Mouse (Mus musculus): ENCODE results near the gene Rnase1. TPM values are rescaled to one million over a fixed set of nuclear protein-coding genes. Genes with fewer than 3 reads are reported as not detected.
A peak's percentile ranks its signal among the peaks of the same experiment; 100 is the strongest.

The Rnase1 gene
- total RNA-seq, 2 experiments from 2014 or later: 3.4 to 4.8 TPM

DNA sequence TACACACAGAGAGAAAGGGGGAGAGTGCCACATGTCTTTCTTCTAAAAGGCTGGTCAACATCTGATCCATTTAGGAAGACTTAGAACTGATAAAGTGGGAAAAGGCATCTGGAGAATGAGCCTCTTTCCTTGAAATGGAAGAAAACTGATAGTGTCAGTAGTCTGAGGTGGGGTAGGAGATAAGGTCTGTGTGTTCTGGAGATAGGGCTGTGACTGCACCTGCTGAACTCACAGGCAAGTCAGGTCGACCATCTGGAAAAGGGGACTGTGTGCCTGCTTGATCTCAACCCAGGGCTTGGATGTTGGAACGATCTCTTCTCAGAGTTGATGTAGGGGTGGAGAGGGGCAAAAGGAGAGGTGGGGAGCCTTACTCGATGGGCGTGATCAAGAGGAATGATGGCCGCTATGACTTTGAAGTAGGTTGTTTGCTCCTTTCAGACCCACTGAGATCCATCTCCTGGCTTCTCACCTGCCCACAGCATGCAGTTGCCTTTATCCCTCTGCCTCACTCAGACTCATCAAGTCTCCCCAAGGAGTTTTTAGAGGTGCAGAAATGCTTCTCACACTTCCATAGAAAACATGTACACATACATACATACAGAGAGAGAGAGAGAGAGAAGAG, 5.8 kb upstream of the Rnase1 start:
- TF ChIP-seq CTCF (conservative IDR thresholded peaks at IDR 0.05): no peak
- no peak overlapping the region for H3K4me3 ChIP-seq
- DNase-seq (ENCODE audit: low spot score in 2 of 2): no peak
- no peak overlapping the region for H3K27ac ChIP-seq

DNA sequence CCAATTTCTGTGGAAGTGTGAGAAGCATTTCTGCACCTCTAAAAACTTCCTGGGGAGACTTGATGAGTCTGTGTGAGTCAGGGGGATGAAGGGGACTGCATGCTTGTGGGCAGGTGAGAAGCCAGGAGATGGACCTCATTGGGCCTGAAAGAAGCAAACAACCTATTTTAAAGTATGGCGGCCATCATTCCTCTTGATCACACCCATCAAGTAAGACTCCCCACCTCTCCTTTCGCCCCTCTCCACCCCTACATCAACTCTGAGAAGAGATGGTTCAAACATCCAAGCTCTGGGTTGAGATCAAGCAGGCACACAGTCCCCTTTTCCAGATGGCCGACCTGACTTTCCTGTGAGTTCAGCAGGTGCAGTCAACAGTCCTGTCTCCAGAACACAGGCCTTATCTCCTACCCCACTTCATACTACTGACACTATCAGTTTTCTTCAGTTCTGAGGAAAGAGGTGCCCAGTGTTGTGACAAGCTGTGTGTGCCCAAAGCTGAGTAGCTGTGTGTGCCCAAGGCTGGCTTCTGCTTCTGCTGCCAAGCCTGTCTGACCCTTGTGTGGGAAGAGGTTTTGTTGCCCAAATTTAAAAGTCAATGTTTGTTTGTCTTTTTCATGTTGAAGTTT, 3.7 kb upstream of the Rnase1 start:
- H3K4me3 ChIP-seq: no peak overlapping the region
- no peak for DNase-seq (ENCODE audit: low spot score in 2 of 2)
- no peak for TF ChIP-seq CTCF (conservative IDR thresholded peaks at IDR 0.05)

DNA sequence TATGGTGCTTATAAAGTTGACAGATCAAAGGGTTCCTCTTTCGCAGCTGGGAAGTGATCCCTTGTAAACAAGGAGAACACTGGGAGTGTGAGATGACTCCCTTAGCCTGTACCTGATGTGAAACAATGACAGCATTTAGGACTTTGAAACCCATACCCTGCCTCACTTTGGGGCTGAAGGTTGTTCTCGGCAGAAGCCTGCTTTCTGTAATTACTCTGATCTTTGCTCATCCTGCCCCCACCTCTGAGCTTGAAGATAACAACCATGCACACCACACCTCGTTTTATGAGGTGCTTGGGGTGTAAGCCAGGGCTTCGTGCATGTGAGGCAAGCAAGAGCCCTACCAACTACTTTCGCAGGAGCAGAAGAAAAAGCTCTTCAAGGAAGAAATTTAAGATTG, 2.6 kb upstream of the Rnase1 start:
- no peak overlapping the region for H3K4me3 ChIP-seq
- no peak overlapping the region for H3K27ac ChIP-seq
- no peak for DNase-seq (ENCODE audit: low spot score in 2 of 2)
- TF ChIP-seq CTCF (conservative IDR thresholded peaks at IDR 0.05): no peak

More for the DNA sequence above, 3.7 kb upstream of the Rnase1 start:
- H3K27ac ChIP-seq: no peak overlapping the region

DNA sequence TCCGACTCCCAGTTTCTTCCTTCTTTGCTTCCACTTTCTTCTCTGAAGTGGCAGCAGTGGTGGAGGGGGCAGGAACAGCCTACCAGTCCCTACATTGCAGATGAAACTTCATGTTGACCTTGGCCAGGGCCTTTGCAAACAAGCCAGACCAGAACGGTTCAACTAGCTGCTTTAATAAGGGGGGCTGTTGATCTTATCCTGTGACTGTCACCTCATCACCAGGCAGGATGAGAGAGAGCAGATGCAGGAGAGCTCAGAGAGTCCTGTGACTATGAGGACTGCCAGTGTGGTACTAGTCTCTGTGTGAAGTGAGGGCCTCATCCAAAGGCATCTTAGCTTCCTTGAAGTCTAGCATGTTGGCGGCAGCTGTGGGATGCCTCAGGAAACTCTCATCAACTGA, 1.4 kb upstream of the Rnase1 start:
- TF ChIP-seq CTCF (conservative IDR thresholded peaks at IDR 0.05): no peak
- DNase-seq (ENCODE audit: low spot score in 2 of 2): no peak
- Histone ChIP-seq H3K27ac (no peak overlapping the region), H3K4me3 (no peak overlapping the region)

DNA sequence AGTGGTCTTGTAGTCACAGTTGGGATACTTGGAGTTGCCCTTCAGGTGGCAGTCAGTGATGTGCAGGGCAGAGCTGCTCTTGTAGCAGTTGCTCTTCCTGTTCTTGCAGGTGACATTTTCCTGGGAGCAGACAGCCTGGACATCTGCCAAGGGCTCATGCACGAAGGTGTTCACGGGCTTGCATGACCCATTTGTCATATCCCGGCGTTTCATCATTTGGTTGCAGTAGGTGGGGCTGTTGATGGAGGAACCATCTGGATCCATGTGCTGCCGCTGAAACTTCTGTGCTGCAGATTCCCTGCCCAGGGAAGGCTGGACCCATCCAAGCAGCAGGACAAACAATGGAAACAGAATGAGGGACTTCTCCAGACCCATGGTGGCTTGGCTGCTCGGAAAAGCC, 1.1 kb downstream of the Rnase1 start:
- H3K27ac ChIP-seq: no peak overlapping the region
- DNase-seq (ENCODE audit: low spot score in 2 of 2): no peak
- TF ChIP-seq CTCF (conservative IDR thresholded peaks at IDR 0.05): no peak

DNA sequence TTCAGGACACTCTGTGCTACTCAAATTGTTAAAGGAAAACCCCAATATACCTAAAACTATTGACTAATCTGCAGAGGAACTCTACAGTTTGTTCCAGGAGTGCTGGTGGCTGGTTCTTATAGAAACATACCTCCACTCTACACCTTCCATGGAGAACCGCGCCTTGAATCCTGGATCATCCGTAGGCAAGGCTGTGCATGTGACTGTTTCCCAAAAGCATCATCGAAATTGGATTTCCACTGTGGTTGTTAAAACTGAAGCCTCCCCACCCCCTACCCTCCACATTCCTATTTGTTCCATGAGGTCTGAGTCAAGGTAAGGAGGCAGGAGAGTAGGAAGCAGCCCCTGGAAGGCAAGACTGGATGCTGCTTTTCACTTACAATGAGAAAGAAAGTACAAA, 2.1 kb downstream of the Rnase1 start:
- TF ChIP-seq CTCF (conservative IDR thresholded peaks at IDR 0.05): no peak
- DNase-seq (ENCODE audit: low spot score in 2 of 2): no peak
- no peak overlapping the region for H3K4me3 ChIP-seq
- H3K27ac ChIP-seq: peak overlapping the region; percentile 73; the same call in 1 of the 2 replicates

More for the DNA sequence above, 1.1 kb downstream of the Rnase1 start:
- H3K4me3 ChIP-seq: no peak overlapping the region

DNA sequence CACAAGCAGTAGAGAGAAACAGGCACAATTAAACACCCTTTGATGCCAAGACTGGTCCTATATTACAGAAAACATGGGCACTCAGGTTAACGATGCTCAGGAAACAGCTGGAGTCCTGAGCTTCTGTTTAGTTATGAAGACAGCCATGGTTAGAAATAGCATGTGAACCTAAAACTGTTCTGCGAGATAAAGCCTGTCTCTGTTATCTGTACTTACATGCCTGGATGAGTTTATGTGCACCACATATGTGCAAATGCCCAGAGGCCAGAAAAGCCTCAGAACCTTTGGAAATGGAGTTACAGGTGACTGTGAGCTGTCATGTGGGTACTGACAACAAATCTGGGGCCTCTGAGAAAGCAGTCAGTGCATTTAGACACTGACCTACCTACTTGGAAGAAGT, 2.6 kb downstream of the Rnase1 start:
- peak overlapping the region; percentile 73 for H3K27ac ChIP-seq
- DNase-seq (ENCODE audit: low spot score in 2 of 2): no peak
- no peak for TF ChIP-seq CTCF (conservative IDR thresholded peaks at IDR 0.05)
- no peak overlapping the region for H3K4me3 ChIP-seq

DNA sequence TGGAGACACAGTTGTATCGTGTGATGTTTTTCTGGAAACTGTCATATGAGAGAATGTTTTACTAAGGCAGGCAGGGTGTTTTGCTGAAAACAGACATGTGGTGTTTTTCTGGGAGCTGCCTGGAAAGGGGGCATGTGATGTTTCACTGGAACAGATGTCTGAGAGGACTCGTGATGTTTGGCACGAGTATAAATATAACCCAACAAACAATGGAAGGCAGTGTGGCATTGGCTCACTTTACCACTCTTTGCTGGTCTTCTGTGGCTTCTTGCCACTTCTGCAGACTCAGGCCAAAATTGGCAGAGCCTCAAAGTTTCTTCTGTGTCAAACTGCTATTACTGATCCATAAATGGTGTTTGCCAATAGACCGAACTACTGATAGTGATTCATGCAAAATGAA, 3.3 kb downstream of the Rnase1 start:
- no peak for TF ChIP-seq CTCF (conservative IDR thresholded peaks at IDR 0.05)
- Histone ChIP-seq H3K27ac (peak overlapping the region; percentile 73), H3K4me3 (no peak overlapping the region)
- DNase-seq (ENCODE audit: low spot score in 2 of 2): peak; percentile 25 to 55

DNA sequence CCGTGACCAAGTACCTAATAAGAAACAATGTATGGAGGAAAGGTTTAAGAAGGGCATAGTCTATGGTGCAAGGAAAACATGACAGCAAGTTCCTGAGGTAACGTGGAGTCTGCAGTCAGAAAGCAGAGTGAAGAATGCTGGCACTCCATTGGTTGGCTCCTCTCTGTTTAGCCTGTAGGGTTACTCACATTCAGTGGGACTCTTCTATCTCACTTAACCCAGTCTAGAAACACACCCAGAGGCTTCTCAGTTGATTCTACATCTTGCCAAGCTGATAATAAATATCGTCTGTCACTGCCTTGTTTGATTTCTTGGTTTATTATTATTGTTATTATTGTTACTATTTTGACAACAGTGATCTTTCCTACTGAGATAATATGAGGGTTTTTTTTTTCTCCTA, 4.0 kb downstream of the Rnase1 start:
- Histone ChIP-seq H3K4me3 (no peak overlapping the region), H3K27ac (peak overlapping the region; percentile 73)
- no peak for TF ChIP-seq CTCF (conservative IDR thresholded peaks at IDR 0.05)
- DNase-seq (ENCODE audit: low spot score in 2 of 2): no peak

DNA sequence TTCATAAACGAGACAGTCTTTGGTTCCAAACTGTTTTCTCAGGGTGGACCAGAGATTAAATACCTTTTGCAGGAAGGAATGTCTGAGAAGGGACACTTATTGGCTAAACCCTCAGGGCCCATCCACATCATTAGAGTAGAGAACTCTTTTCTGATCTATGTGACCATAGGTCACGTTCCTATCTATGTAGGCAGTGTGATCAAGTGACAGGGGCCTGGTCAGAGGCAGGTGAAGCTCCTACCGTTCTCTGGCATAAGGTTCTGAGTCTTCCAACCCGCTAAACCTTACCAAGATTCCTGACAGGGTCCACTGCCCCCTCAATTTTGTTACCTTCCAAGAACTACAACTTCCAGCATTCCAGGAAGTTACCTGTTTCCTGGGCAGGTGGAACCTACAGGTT, 4.5 kb downstream of the Rnase1 start:
- Histone ChIP-seq H3K27ac (no peak overlapping the region), H3K4me3 (no peak overlapping the region)
- DNase-seq (ENCODE audit: low spot score in 2 of 2): no peak
- TF ChIP-seq CTCF (conservative IDR thresholded peaks at IDR 0.05): no peak

DNA sequence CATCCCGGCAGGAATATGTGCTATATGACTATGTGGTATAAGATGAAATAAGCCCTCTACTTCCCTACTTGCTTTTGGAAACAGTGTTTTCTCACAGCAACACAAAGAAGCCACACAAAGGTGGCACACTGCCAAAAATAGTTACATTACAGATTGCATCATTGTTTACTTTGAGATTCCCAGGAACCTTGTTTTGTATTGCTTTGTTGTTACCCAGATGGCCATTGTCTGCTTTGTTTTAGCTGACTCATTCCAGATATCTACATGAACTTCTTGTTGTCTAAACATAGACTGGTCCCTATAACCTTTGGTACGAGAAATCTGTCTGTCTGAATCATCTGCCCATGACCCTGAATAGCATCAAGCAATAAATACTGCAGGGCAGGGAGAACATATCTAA, 6.2 kb downstream of the Rnase1 start:
- no peak overlapping the region for H3K4me3 ChIP-seq

DNA sequence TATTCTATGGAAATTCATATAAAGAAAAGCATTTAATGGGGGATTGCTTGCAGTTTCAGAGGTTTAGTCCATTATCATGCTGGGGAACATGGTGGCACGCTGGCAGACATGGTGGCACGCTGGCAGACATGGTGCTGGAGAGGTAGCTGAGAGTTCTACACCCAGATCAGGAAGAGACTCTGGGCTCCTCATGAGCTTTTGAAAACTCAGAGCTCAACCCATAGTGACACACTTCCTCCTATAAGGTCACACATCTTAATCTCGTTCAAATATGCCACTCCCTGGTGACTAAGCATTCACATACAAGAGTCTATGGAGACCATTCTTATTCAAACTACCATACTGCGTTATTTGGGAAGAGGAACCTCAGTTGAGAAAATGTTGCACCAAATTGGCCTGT, 14.2 kb downstream of the Rnase1 start:
- DNase-seq (ENCODE audit: low spot score in 2 of 2): no peak
- Histone ChIP-seq H3K4me3 (no peak overlapping the region), H3K27ac (no peak overlapping the region)
- no peak for TF ChIP-seq CTCF (conservative IDR thresholded peaks at IDR 0.05)

More for the DNA sequence above, 6.2 kb downstream of the Rnase1 start:
- no peak for DNase-seq (ENCODE audit: low spot score in 2 of 2)
- TF ChIP-seq CTCF (conservative IDR thresholded peaks at IDR 0.05): no peak
- no peak overlapping the region for H3K27ac ChIP-seq

DNA sequence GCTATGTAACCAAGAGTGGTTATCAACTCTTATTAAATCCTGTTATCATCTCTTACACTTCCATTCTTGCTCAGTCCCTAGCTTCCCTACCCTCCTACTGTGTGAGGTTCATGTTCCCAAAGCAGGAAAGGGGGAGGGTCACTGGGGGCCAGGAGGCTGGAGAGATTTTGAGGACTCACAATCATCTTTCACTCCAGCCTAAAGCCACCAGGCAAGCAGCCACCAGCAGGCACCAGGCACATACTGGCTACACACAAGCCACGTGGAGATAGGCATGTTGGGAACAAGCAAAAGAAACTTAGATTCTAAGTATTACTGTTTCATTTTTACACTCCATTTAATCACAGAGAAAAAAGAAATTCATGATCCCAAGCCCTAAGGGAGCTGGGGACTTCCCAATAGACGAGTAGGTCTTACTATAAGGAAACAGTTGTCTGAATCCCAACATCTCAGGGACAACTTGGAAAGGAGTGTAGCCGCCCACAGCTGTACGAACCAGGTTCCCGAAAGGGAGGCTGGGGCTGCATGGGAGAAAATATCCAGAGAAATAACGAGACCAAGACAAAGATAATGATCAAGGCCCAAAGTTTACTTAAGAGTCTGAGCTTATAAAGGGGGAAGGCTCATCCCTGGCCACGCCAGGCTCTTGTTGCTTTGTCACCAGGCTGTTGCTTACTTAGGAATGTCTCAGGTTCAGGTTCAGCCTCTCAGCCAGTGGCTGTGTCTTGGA, 15.3 kb downstream of the Rnase1 start:
- DNase-seq (ENCODE audit: low spot score in 2 of 2): no peak
- Histone ChIP-seq H3K4me3 (no peak overlapping the region), H3K27ac (no peak overlapping the region)
- TF ChIP-seq CTCF (conservative IDR thresholded peaks at IDR 0.05): no peak

All from layer of hippocampus, adult 2 months (tissue).